Mouse (Mus musculus) neural tube, embryonic 11.5 days (tissue): ENCODE data around the gene Hp. TPM values are rescaled to one million over a fixed set of nuclear protein-coding genes. Genes with fewer than 3 reads are reported as not detected.

Experiments used
- ATAC-seq: fragments of 200-750 bp; cut with Nextera tagmentation; 2 replicates; pipeline ENCODE4 v1.8.0; 2017; ENCODE audit warnings: moderate number of reproducible peaks, mild to moderate bottlenecking, moderate TSS enrichment, moderate library complexity; ENCODE audit not compliant: insufficient read depth, low FRiP score, low TSS enrichment
- DNase-seq: peaks from one replicate; pipeline ENCODE4 v3.0.0-alpha.2; 2015; ENCODE audit warnings: low spot score
- H3K27ac ChIP-seq: fragments of 300-500 bp; sonication (generic); 2 replicates; pipeline ENCODE4 v1.5.1; 2014; ENCODE audit warnings: low read depth, mild to moderate bottlenecking, low read length
- H3K27me3 ChIP-seq: fragments of 300-500 bp; sonication (generic); 2 replicates; pipeline ENCODE4 v1.6.1; 2014; ENCODE audit warnings: mild to moderate bottlenecking, low read length, mixed read lengths; ENCODE audit not compliant: control insufficient read depth, insufficient read depth
- H3K36me3 ChIP-seq: fragments of 300-500 bp; sonication (generic); 2 replicates; pipeline ENCODE4 v1.6.1; 2014; ENCODE audit warnings: mild to moderate bottlenecking, low read length, moderate library complexity, mixed read lengths; ENCODE audit not compliant: control insufficient read depth, insufficient read depth
- H3K4me1 ChIP-seq: fragments of 300-500 bp; sonication (generic); 2 replicates; pipeline ENCODE4 v1.6.1; 2014; ENCODE audit warnings: low read length, mixed read lengths; ENCODE audit not compliant: control insufficient read depth, insufficient read depth
- H3K4me2 ChIP-seq: fragments of 300-500 bp; sonication (generic); 2 replicates; pipeline ENCODE4 v1.6.1; 2014; ENCODE audit warnings: low read depth, mild to moderate bottlenecking, moderate library complexity
- H3K4me3 ChIP-seq: fragments of 300-500 bp; sonication (generic); 2 replicates; pipeline ENCODE4 v1.5.1; 2014; ENCODE audit warnings: low read depth, low read length
- H3K9ac ChIP-seq: fragments of 300-500 bp; sonication (generic); 2 replicates; pipeline ENCODE4 v1.6.1; 2014; ENCODE audit warnings: mild to moderate bottlenecking, low read length
- H3K9me3 ChIP-seq: fragments of 300-500 bp; sonication (generic); 2 replicates; pipeline ENCODE4 v1.6.1; 2016; ENCODE audit warnings: low read length; ENCODE audit not compliant: control insufficient read depth
- WGBS: fragments of 180-500 bp; shearing (Covaris S2); extraction: QIAGEN DNeasy Blood & Tissue Kit; methylation state at CpG from one replicate; pipeline ENCODE4 v1.1.7; 2014; 5-methylcytosine and 5-hydroxymethylcytosine counted together
- polyA plus RNA-seq: library from polyadenylated mRNA; unstranded; fragments of >200 nt; fragmentation: Nextera tagmentation; extraction: Ambion mirVana; gene quantifications from 2 replicates; pipeline ENCODE4 v1.2.1, GENCODE M21; 2014

Gene Hp
- 0.92 and 1.3 TPM in 2 replicates for polyA plus RNA-seq

GRCm38 (mm10) chr8:109578900-109579301 lies at the start of gene Hp:
Gene Hp, minus strand, starts transcription at chr8:109579172.
- H3K36me3 ChIP-seq = no peaks in the 10 kb centered on the region
- no peak within 1 kb of the TSS for H3K4me2 ChIP-seq
- no peak within 1 kb of the TSS for H3K9ac ChIP-seq
- no peaks in the 10 kb centered on the region for H3K27me3 ChIP-seq
- no peaks in the 10 kb centered on the region for H3K9me3 ChIP-seq
- WGBS = 76% methylated on average over 8 of the region's 8 CpGs
- no peak for DNase-seq
- H3K4me3 ChIP-seq = no peak within 1 kb of the TSS
- no peaks in the 10 kb centered on the region for H3K4me1 ChIP-seq
- ATAC-seq = no peak
- no peak within 1 kb of the TSS for H3K27ac ChIP-seq

- Histone ChIP-seq H3K9ac (no peak overlapping the region), H3K4me1 (no peaks in the 10 kb centered on the region), H3K27me3 (no peaks in the 10 kb centered on the region), H3K4me2 (no peak overlapping the region), H3K27ac (no peak overlapping the region), H3K4me3 (no peak overlapping the region), H3K9me3 (no peaks in the 10 kb centered on the region), H3K36me3 (no peaks in the 10 kb centered on the region)
- no peak for ATAC-seq
- no peak for DNase-seq
- 77% methylated on average over 6 of the region's 6 CpGs for WGBS
Observed at GRCm38 (mm10) chr8:109628638-109629037, 49.7 kb upstream of the Hp start.

GRCm38 (mm10) chr8:109615569-109615968 lies 36.6 kb upstream of the Hp start:
- H3K4me3 ChIP-seq = no peak overlapping the region
- H3K4me1 ChIP-seq = no peaks in the 10 kb centered on the region
- H3K27ac ChIP-seq = no peak overlapping the region
- no peak overlapping the region for H3K4me2 ChIP-seq
- WGBS = 88% methylated on average over 3 of the region's 3 CpGs
- ATAC-seq (no peak), DNase-seq (no peak)
- no peaks in the 10 kb centered on the region for H3K9me3 ChIP-seq
- H3K27me3 ChIP-seq = no peaks in the 10 kb centered on the region
- no peak overlapping the region for H3K9ac ChIP-seq
- H3K36me3 ChIP-seq = no peaks in the 10 kb centered on the region

GRCm38 (mm10) chr8:109614243-109615210 lies 35.6 kb upstream of the Hp start, which contains the start of gene Pkd1l3:
Gene Pkd1l3, plus strand, starts transcription at chr8:109614517.
- no peak within 1 kb of the TSS for H3K27ac ChIP-seq
- H3K27me3 ChIP-seq = no peaks in the 10 kb centered on the region
- no peak for DNase-seq
- no peak within 1 kb of the TSS for H3K4me2 ChIP-seq
- no peaks in the 10 kb centered on the region for H3K36me3 ChIP-seq
- WGBS = 63% methylated on average over 27 of the region's 27 CpGs
- no peak for ATAC-seq
- H3K9ac ChIP-seq = no peak within 1 kb of the TSS
- no peaks in the 10 kb centered on the region for H3K9me3 ChIP-seq
- no peak within 1 kb of the TSS for H3K4me3 ChIP-seq
- no peaks in the 10 kb centered on the region for H3K4me1 ChIP-seq

- H3K9me3 ChIP-seq = no peaks in the 10 kb centered on the region
- no peaks in the 10 kb centered on the region for H3K36me3 ChIP-seq
- H3K4me1 ChIP-seq = peaks cover 8% of the 10 kb centered on the region; the same call in 1 of the 2 replicates
- no peak for DNase-seq
- H3K27ac ChIP-seq = peak overlapping the region; percentile 84
- peak overlapping the region; percentile 36 for H3K4me3 ChIP-seq
- H3K9ac ChIP-seq = peak overlapping the region; percentile 57
- H3K4me2 ChIP-seq = peak overlapping the region; percentile 50
- ATAC-seq = no peak
- WGBS = 24% methylated on average over 5 of the region's 5 CpGs
- no peaks in the 10 kb centered on the region for H3K27me3 ChIP-seq
Observed at GRCm38 (mm10) chr8:109609153-109609502, 30.2 kb upstream of the Hp start.

- peaks cover 8% of the 10 kb centered on the region; the same call in 1 of the 2 replicates for H3K4me1 ChIP-seq
- H3K9ac ChIP-seq = peak within 1 kb of the TSS; percentile 57
- no peaks in the 10 kb centered on the region for H3K27me3 ChIP-seq
- peak within 1 kb of the TSS; percentile 36 for H3K4me3 ChIP-seq
- peak within 1 kb of the TSS; percentile 50 for H3K4me2 ChIP-seq
- no peaks in the 10 kb centered on the region for H3K36me3 ChIP-seq
- peak within 1 kb of the TSS; percentile 84 for H3K27ac ChIP-seq
- ATAC-seq = peak; percentile 99
- H3K9me3 ChIP-seq = no peaks in the 10 kb centered on the region
- under 1% methylated on average over 42 of the region's 42 CpGs for WGBS
- DNase-seq = peak; percentile 96
Observed at GRCm38 (mm10) chr8:109608271-109609152, 29.5 kb upstream of the Hp start, which contains the start of gene Dhodh. Gene Dhodh, minus strand, starts transcription at chr8:109608673.

- H3K4me1 ChIP-seq = peaks cover 8% of the 10 kb centered on the region; the same call in 1 of the 2 replicates
- H3K27me3 ChIP-seq = no peaks in the 10 kb centered on the region
- DNase-seq (no peak), ATAC-seq (no peak)
- H3K4me3 ChIP-seq = peak overlapping the region; percentile 36
- no peak overlapping the region for H3K27ac ChIP-seq
- H3K4me2 ChIP-seq = peak overlapping the region; percentile 50
- H3K9me3 ChIP-seq = no peaks in the 10 kb centered on the region
- peak overlapping the region; percentile 19 for H3K9ac ChIP-seq
- 17% methylated on average over 12 of the region's 12 CpGs for WGBS
- H3K36me3 ChIP-seq = no peaks in the 10 kb centered on the region
Observed at GRCm38 (mm10) chr8:109607650-109608049, 28.7 kb upstream of the Hp start.

GRCm38 (mm10) chr8:109606725-109607124 lies 27.8 kb upstream of the Hp start:
- H3K4me1 ChIP-seq = peaks cover 8% of the 10 kb centered on the region; the same call in 1 of the 2 replicates
- H3K36me3 ChIP-seq = peaks cover 2% of the 10 kb centered on the region; the same call in 1 of the 2 replicates
- DNase-seq (no peak), ATAC-seq (no peak)
- no peak overlapping the region for H3K4me3 ChIP-seq
- H3K27me3 ChIP-seq = no peaks in the 10 kb centered on the region
- H3K27ac ChIP-seq = no peak overlapping the region
- no peak overlapping the region for H3K9ac ChIP-seq
- H3K9me3 ChIP-seq = no peaks in the 10 kb centered on the region
- H3K4me2 ChIP-seq = no peak overlapping the region
- 84% methylated on average over 2 of the region's 2 CpGs for WGBS
